Mouse (Mus musculus) midbrain, embryonic 14.5 days (tissue): ENCODE data around the gene Macrod2. TPM values are rescaled to one million over a fixed set of nuclear protein-coding genes. Genes with fewer than 3 reads are reported as not detected.

ENCODE experiments used
- ATAC-seq: fragments of 200-750 bp; cut with Nextera tagmentation; 2 replicates; pipeline ENCODE4 v1.8.0; 2017; ENCODE audit warnings: moderate number of reproducible peaks, moderate library complexity; ENCODE audit not compliant: low FRiP score, low TSS enrichment
- DNase-seq: peaks from one replicate; pipeline ENCODE4 v3.0.0-alpha.2; 2015
- H3K27ac ChIP-seq: fragments of 300-500 bp; sonication (generic); replicated peaks from 2 replicates; pipeline ENCODE4 v1.5.1; 2014; ENCODE audit warnings: mild to moderate bottlenecking, low read depth, low read length, moderate library complexity
- H3K27me3 ChIP-seq: fragments of 300-500 bp; sonication (generic); 2 replicates; pipeline ENCODE4 v1.6.1; 2014; ENCODE audit warnings: low read length, control low read depth, mixed read lengths; ENCODE audit not compliant: control insufficient read depth, insufficient read depth
- H3K36me3 ChIP-seq: fragments of 300-500 bp; sonication (generic); 2 replicates; pipeline ENCODE4 v1.6.1; 2014; ENCODE audit warnings: low read length, control low read depth; ENCODE audit not compliant: control insufficient read depth, insufficient read depth
- H3K4me1 ChIP-seq: fragments of 300-500 bp; sonication (generic); 2 replicates; pipeline ENCODE4 v1.6.1; 2014; ENCODE audit warnings: mild to moderate bottlenecking, antibody characterized with exemption, low read length, control low read depth; ENCODE audit not compliant: control insufficient read depth, insufficient read depth
- H3K4me2 ChIP-seq: fragments of 300-500 bp; sonication (generic); 2 replicates; pipeline ENCODE4 v1.6.1; 2014; ENCODE audit warnings: mild to moderate bottlenecking, low read length, moderate library complexity
- H3K4me3 ChIP-seq: fragments of 300-500 bp; sonication (generic); replicated peaks from 2 replicates; pipeline ENCODE4 v1.5.1; 2014; ENCODE audit warnings: low read depth, low read length
- H3K9ac ChIP-seq: fragments of 300-500 bp; sonication (generic); replicated peaks from 2 replicates; pipeline ENCODE4 v1.6.1; 2014; ENCODE audit warnings: mild to moderate bottlenecking, low read length, moderate library complexity
- H3K9me3 ChIP-seq: fragments of 300-500 bp; sonication (generic); 2 replicates; pipeline ENCODE4 v1.6.1; 2016; ENCODE audit warnings: low read length, control low read depth, mixed read lengths; ENCODE audit not compliant: control insufficient read depth
- WGBS: fragments of 180-500 bp; shearing (Covaris S2); extraction: QIAGEN DNeasy Blood & Tissue Kit; methylation state at CpG from one replicate; pipeline ENCODE4 v1.1.7; 2014; 5-methylcytosine and 5-hydroxymethylcytosine counted together
- polyA plus RNA-seq: library from polyadenylated mRNA; unstranded; fragments of >200 nt; fragmentation: Nextera tagmentation; extraction: Ambion mirVana; gene quantifications from 2 replicates; pipeline ENCODE4 v1.2.1, GENCODE M21; 2014

Macrod2 gene
- polyA plus RNA-seq, 1 experiment from 2014 or later: 61.4 TPM

DNA sequence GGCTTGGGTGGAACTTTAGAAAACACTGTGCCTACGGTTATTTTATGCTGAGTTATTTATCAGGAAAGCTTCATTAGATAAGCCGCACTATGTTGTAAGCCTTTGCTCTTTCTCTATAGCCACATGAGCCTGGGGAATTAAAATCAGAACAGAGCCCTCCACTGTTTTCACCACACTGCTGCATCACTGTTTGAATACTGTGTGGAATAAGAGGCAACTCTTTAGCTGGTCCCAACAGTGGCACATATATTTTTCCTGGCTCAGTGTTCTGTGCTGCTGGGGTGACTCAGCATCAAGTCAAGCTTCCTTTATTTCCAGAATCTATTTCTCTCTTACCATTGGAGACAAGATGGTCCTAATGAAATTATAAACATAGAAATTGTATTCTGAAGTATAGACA lies 1481.8 kb downstream of the Macrod2 start:
- Histone ChIP-seq H3K27ac (no peak overlapping the region), H3K9ac (no peak overlapping the region), H3K27me3 (no peaks in the 10 kb centered on the region), H3K4me3 (no peak overlapping the region), H3K4me2 (no peak overlapping the region), H3K4me1 (0 out of 2 replicates have a peak, but pooled peaks cover 3% of the 10 kb centered on the region), H3K9me3 (no peaks in the 10 kb centered on the region), H3K36me3 (no peaks in the 10 kb centered on the region)
- DNase-seq (no peak), ATAC-seq (no peak)
- 89% methylated on average over 2 of the region's 2 CpGs for WGBS

DNA sequence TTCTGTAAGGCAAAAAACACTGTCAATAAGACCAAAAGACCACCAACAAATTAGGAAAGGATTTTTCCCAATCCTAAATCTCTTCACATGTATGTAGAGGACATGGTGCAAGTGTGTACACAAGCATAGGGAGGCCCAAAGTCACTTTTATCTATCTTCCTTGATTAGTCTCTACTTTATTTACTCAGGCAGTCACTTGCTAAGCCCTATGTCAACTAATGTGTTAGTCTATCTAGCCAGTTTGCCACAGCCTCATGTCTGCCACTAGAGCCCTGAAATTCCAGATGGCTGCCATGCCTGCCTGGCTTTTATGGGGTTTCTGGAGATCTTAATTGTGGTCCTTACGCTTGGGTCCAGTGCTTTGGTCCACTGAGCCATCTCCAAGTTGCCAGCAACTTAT lies 1483.4 kb downstream of the Macrod2 start:
- no peak overlapping the region for H3K4me3 ChIP-seq
- H3K36me3 ChIP-seq: no peaks in the 10 kb centered on the region
- no peak overlapping the region for H3K27ac ChIP-seq
- no peak overlapping the region for H3K4me2 ChIP-seq
- no peaks in the 10 kb centered on the region for H3K27me3 ChIP-seq
- no peaks in the 10 kb centered on the region for H3K9me3 ChIP-seq
- ATAC-seq (no peak), DNase-seq (no peak)
- 85% methylated on average over 1 of the region's 1 CpGs for WGBS
- H3K9ac ChIP-seq: no peak overlapping the region
- H3K4me1 ChIP-seq: 0 out of 2 replicates have a peak, but pooled peaks cover 3% of the 10 kb centered on the region

DNA sequence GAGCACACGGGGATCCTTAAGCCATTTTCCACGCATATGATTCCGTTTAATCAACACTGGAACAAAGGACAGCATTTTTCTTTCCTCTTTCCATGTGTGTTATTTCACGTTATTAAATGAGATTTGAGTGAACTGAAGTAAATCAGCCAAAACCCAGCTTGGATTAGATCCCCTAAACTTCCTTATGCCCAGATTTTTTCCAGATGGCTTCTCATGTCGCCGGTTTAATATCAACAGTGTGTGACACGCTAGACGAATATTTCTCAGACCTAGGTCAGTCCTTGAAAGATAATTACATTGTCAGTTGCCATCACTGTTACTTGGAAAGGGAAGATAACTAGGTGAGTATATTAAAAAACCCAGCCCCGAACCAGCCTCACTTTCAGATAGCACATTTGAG lies 1484.6 kb downstream of the Macrod2 start:
- DNase-seq: no peak

DNA sequence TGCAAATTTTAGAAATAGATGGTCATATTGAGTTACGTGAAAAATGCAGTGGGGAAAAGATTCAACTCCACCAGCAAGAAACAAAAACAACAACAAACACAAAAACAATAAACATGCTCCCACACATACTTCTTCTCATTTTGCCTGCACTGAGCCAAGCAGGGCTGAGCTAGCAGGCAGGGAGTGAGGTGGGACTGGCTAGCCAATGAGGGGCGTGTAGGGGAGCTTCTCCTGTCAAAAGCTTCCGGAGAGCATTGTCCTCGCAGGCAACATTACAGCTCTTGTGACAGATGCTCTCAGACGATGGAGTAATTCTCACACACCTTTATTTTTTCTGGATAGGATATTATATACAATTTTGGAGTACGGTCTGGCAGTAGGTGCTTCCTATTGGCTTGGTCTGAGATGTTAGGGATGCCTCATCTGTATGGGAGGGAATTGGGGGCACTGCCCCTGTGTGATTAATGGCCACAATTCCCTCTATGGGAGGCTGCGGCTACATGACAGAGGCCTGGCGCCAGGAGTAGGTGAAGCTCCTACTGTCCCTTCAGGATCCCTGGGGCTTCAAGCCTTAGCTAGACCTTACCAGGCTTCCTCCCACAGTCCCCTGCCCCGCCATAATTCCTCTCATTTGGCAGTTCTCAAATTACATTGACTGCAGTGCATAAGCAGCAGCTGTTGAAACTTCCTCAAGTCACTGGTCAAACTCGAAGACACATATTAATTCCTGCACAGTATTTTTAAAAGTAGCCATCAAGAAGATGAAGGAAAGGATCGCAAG lies 1491.8 kb downstream of the Macrod2 start:
- H3K4me3 ChIP-seq: no peak overlapping the region
- ATAC-seq (no peak), DNase-seq (no peak)
- no peak overlapping the region for H3K27ac ChIP-seq
- no peaks in the 10 kb centered on the region for H3K9me3 ChIP-seq
- no peak overlapping the region for H3K4me2 ChIP-seq
- no peaks in the 10 kb centered on the region for H3K36me3 ChIP-seq
- H3K4me1 ChIP-seq: no peaks in the 10 kb centered on the region
- WGBS: 64% methylated on average over 11 of the region's 11 CpGs
- no peaks in the 10 kb centered on the region for H3K27me3 ChIP-seq
- no peak overlapping the region for H3K9ac ChIP-seq

More for the DNA sequence above, 1484.6 kb downstream of the Macrod2 start:
- Histone ChIP-seq H3K4me3 (no peak overlapping the region), H3K9me3 (no peaks in the 10 kb centered on the region), H3K9ac (no peak overlapping the region), H3K27ac (no peak overlapping the region), H3K4me2 (no peak overlapping the region), H3K4me1 (0 out of 2 replicates have a peak, but pooled peaks cover 3% of the 10 kb centered on the region), H3K27me3 (no peaks in the 10 kb centered on the region), H3K36me3 (no peaks in the 10 kb centered on the region)
- no peak for ATAC-seq
- WGBS: 58% methylated on average over 9 of the region's 9 CpGs

DNA sequence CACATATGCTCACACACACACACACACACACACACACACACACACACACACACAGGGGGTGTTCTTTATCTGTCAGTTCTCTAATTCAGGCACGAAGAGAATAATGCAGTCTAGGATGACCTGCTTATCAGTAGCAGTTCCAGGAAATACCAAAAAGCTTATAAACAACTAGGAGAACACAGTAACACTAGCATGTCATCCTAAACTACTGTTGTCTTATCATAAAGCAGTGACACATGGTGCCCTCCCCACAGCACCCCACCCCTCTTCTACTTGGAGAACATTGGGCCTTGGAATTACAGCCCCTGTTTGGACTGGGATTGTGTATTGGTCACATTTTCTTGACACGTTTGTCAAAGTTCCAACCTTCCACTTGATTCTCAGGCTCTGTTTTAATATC lies 1494.4 kb downstream of the Macrod2 start:
- no peaks in the 10 kb centered on the region for H3K27me3 ChIP-seq
- no peaks in the 10 kb centered on the region for H3K4me1 ChIP-seq
- no peak overlapping the region for H3K4me3 ChIP-seq
- H3K36me3 ChIP-seq: no peaks in the 10 kb centered on the region
- H3K27ac ChIP-seq: no peak overlapping the region
- H3K9me3 ChIP-seq: no peaks in the 10 kb centered on the region
- DNase-seq (no peak), ATAC-seq (no peak)
- no peak overlapping the region for H3K4me2 ChIP-seq
- 77% methylated on average over 2 of the region's 2 CpGs for WGBS
- H3K9ac ChIP-seq: no peak overlapping the region

DNA sequence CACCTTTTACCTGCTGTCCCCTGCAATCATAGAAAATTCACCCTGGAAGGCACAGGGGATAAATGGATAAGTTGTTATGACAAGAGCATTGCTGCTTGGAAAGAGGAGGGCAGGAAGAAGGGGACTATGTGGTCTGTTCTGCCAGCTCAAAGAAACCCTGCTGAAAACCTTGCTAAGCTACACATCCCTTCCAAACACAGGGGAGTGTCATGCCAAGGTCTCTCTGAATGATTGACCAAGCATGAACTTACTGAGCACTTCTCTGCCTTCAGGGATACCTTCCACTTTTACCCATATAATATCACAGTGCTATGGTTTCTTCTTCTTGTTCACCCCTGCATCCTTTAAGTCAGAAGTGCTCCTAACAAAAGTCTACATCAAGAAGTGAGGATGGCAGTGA lies 1502.8 kb downstream of the Macrod2 start:
- Histone ChIP-seq H3K9me3 (no peaks in the 10 kb centered on the region), H3K4me2 (no peak overlapping the region), H3K27ac (no peak overlapping the region), H3K27me3 (no peaks in the 10 kb centered on the region), H3K9ac (no peak overlapping the region), H3K4me1 (no peaks in the 10 kb centered on the region), H3K36me3 (no peaks in the 10 kb centered on the region), H3K4me3 (no peak overlapping the region)
- ATAC-seq: no peak
- no peak for DNase-seq

DNA sequence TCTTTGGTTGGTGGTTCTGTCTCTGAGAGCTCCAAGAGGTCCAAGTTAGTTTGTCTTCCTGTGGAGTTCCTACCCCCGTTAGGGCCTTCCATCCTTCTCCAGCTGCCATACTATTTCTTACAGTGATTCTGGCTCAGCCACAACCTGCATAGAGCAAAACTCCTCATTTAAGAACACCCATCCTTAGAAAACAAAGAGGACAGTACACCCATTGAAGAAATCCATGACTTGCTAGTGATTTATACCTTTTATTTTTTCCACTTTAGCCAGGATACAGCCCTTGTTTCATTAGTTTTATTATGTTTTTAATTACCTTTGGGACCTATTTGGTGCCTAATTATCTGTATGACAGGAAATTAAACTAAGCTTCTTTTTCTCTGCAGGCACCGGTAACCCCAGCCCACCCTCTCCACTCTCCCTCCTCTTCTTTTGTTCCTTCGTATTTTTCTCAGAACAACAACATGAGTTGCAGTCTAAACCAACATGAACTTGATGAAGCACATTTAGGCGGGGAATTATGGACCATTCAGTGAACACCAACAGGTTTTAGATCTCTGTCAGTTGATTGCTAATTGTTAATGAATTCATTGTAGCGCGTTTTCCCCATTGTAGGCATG lies 1516.8 kb downstream of the Macrod2 start:
- H3K9me3 ChIP-seq: no peaks in the 10 kb centered on the region; the same call in 1 of the 2 replicates
- H3K36me3 ChIP-seq: no peaks in the 10 kb centered on the region
- ATAC-seq: no peak
- H3K4me2 ChIP-seq: no peak overlapping the region
- no peak overlapping the region for H3K27ac ChIP-seq
- no peak overlapping the region for H3K9ac ChIP-seq
- no peak overlapping the region for H3K4me3 ChIP-seq
- H3K4me1 ChIP-seq: 0 out of 2 replicates have a peak, but pooled peaks cover 4% of the 10 kb centered on the region
- WGBS: 78% methylated on average over 6 of the region's 6 CpGs
- H3K27me3 ChIP-seq: no peaks in the 10 kb centered on the region
- DNase-seq: no peak

DNA sequence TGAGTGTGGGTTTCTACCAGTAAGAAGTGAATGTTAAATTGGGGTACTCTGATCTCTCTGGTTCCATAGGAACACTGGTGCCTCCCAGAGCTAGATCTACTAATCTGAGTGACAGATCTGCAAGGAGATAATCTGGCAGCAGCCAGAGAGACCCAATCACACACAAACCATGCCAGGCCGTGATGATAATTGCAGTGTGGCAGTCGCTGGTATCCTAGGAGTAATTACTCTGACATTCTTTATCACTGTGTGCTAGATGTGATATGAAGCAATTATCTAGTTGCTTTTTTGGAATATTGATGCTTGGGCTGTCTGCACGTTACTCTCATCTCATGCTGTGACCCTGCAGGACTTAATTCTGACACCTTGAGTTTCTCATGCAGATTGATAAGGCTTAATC lies 1518.4 kb downstream of the Macrod2 start:
- Histone ChIP-seq H3K36me3 (no peaks in the 10 kb centered on the region), H3K9me3 (no peaks in the 10 kb centered on the region; the same call in 1 of the 2 replicates), H3K4me1 (0 out of 2 replicates have a peak, but pooled peaks cover 4% of the 10 kb centered on the region), H3K4me3 (no peak overlapping the region), H3K4me2 (no peak overlapping the region), H3K27ac (no peak overlapping the region), H3K27me3 (no peaks in the 10 kb centered on the region), H3K9ac (no peak overlapping the region)
- 29% methylated on average over 3 of the region's 3 CpGs for WGBS
- ATAC-seq: no peak; the same call in 1 of the 2 replicates
- DNase-seq: peak; percentile 17

DNA sequence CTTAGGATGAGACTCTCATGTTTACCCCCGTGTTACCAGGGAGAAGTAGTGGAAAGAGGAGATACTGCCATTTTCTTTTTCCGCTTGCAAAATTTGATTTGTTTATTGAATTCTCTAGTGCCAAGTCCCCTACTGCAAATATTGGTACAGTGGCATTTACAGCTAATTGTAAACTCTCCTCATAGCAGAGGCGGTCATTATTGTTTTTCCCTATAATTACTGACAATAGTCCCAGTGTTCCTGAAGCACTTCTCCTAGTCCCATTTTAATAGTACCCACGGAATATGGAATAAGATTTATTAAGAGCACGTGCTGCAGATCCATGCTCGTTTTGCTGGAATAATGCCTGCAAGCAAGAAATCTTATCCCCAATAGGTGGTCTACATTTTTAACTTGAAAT lies 1518.8 kb downstream of the Macrod2 start:
- 61% methylated on average over 6 of the region's 6 CpGs for WGBS
- ATAC-seq: no peak
- DNase-seq: peak; percentile 6

More for the DNA sequence above, 1518.8 kb downstream of the Macrod2 start:
- Histone ChIP-seq H3K36me3 (no peaks in the 10 kb centered on the region), H3K4me1 (0 out of 2 replicates have a peak, but pooled peaks cover 4% of the 10 kb centered on the region), H3K27me3 (no peaks in the 10 kb centered on the region), H3K4me2 (no peak overlapping the region), H3K27ac (no peak overlapping the region), H3K4me3 (no peak overlapping the region), H3K9ac (no peak overlapping the region), H3K9me3 (no peaks in the 10 kb centered on the region)
